Comparison of ENCODE assay signal across 9 mouse cellular contexts in the genomic region with DNA sequence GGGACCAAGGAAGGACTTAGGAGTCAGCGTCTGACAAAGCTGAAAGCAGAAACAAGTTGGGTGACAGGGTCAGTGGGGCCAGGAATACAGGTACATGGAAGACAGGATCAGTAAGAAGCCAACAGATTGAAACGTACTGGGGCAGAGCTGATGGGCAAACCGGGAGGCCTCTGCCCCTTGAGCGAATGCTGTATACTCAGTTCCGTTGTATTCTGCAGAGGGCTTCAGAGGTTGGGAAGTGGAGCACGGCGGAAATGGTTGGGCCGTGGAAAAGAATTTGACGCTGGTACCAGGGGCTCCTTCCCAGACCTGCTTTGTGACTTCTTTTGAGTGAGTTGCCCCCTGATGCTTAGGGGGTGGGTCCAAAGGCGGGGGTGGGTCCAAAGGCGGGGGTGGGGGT. TPM values are rescaled to one million over a fixed set of nuclear protein-coding genes. Genes with fewer than 3 reads are reported as not detected.
DNase-seq lines count a peak whose midpoint lies in the region; ATAC-seq and TF ChIP-seq lines count a peak whose summit lies in the region.
"Had no signal": no experiment of that assay in that cellular context is flagged by ENCODE, and none has a peak within 500 bp of the region (broad histone marks: within the 10 kb centered on the region; RNA-seq: fewer than 3 reads in every experiment).

No protein-coding gene starts in this region.

- no peaks in the 10 kb centered on the region for H3K9me3 ChIP-seq in kidney, postnatal 0 days (replicated peaks; ENCODE audit: low read length)
- no peaks in the 10 kb centered on the region; the same call in 1 of the 2 replicates for H3K9me3 ChIP-seq in embryonic facial prominence, embryonic 15.5 days (replicated peaks)
- no peaks in the 10 kb centered on the region for H3K9me3 ChIP-seq in limb, embryonic 10.5 days (replicated peaks)
- peaks cover 6% of the 10 kb centered on the region; the same call in 1 of the 2 replicates for H3K9me3 ChIP-seq in neural tube, embryonic 12.5 days

- no peak; the same call in 1 of the 2 replicates for ATAC-seq in kidney, postnatal 0 days (replicated peaks; ENCODE audit: low FRiP score, low read depth)
- no peak for ATAC-seq in embryonic facial prominence, embryonic 15.5 days (ENCODE audit: insufficient number of reproducible peaks, low FRiP score, low TSS enrichment, low read depth)
- ATAC-seq in neural tube, embryonic 12.5 days (ENCODE audit: low FRiP score, low read depth) = 0 out of 2 replicates have a peak, but pooled peaks have one; percentile 35

- 13% methylated on average over 11 of the region's 11 CpGs for WGBS in kidney, postnatal 0 days
- WGBS in embryonic facial prominence, embryonic 15.5 days = 10% methylated on average over 11 of the region's 11 CpGs
- WGBS in limb, embryonic 10.5 days = 11% methylated on average over 11 of the region's 11 CpGs
- 5% methylated on average over 11 of the region's 11 CpGs for WGBS in neural tube, embryonic 12.5 days

- H3K27ac ChIP-seq in kidney, postnatal 0 days = 0 out of 2 replicates have a peak overlapping the region, but pooled peaks have one; percentile 34
- H3K27ac ChIP-seq in embryonic facial prominence, embryonic 15.5 days (replicated peaks) = no peak overlapping the region
- peak overlapping the region; percentile 82 for H3K27ac ChIP-seq in limb, embryonic 10.5 days
- H3K27ac ChIP-seq in neural tube, embryonic 12.5 days = no peak overlapping the region
- H3K27ac ChIP-seq: left cerebral cortex, adult 2 months had no signal

- peaks cover 6% of the 10 kb centered on the region; the same call in 1 of the 2 replicates for H3K36me3 ChIP-seq in kidney, postnatal 0 days (ENCODE audit: insufficient read depth, low read length)
- H3K36me3 ChIP-seq in embryonic facial prominence, embryonic 15.5 days = peaks cover 40% of the 10 kb centered on the region
- H3K36me3 ChIP-seq in limb, embryonic 10.5 days = peaks cover 42% of the 10 kb centered on the region
- peaks cover 14% of the 10 kb centered on the region for H3K36me3 ChIP-seq in neural tube, embryonic 12.5 days

- no peak for DNase-seq in kidney, postnatal 0 days (ENCODE audit: low spot score)
- no peak for DNase-seq in kidney, adult 11 months
- DNase-seq in limb, embryonic 10.5 days (ENCODE audit: low spot score) = no peak
- DNase-seq in layer of hippocampus, adult 11-12 months (ENCODE audit: low spot score) = no peak
- DNase-seq in embryo, embryonic 11 days = no peak
- DNase-seq in spleen, adult 12 weeks (ENCODE audit: low spot score) = no peak

- H3K4me3 ChIP-seq in kidney, postnatal 0 days (replicated peaks; ENCODE audit: low read depth, low read length) = peak overlapping the region; percentile 32
- H3K4me3 ChIP-seq in embryonic facial prominence, embryonic 15.5 days (replicated peaks) = peak overlapping the region; percentile 48
- peak overlapping the region; percentile 60 for H3K4me3 ChIP-seq in limb, embryonic 10.5 days
- H3K4me3 ChIP-seq in neural tube, embryonic 12.5 days = peak overlapping the region; percentile 39

- H3K27me3 ChIP-seq in kidney, postnatal 0 days (ENCODE audit: insufficient read depth, low read length) = no peaks in the 10 kb centered on the region
- no peaks in the 10 kb centered on the region for H3K27me3 ChIP-seq in embryonic facial prominence, embryonic 15.5 days
- peaks cover 18% of the 10 kb centered on the region; the same call in 1 of the 2 replicates for H3K27me3 ChIP-seq in limb, embryonic 10.5 days (ENCODE audit: low read depth, poor library complexity, severe bottlenecking)
- H3K27me3 ChIP-seq in neural tube, embryonic 12.5 days (replicated peaks) = peaks cover 8% of the 10 kb centered on the region; the same call in 1 of the 2 replicates

- 0 out of 2 replicates have a peak, but pooled peaks cover 3% of the 10 kb centered on the region for H3K4me1 ChIP-seq in kidney, postnatal 0 days (replicated peaks; ENCODE audit: insufficient read depth, low read length)
- H3K4me1 ChIP-seq in embryonic facial prominence, embryonic 15.5 days = peaks cover 12% of the 10 kb centered on the region
- H3K4me1 ChIP-seq in limb, embryonic 10.5 days = peaks cover 17% of the 10 kb centered on the region
- peaks cover 6% of the 10 kb centered on the region; the same call in 1 of the 2 replicates for H3K4me1 ChIP-seq in neural tube, embryonic 12.5 days

- TF ChIP-seq CTCF in kidney, postnatal 0 days (IDR thresholded peaks at IDR 0.05; ENCODE audit: low read depth) = no peak

- peak overlapping the region; percentile 66 for H3K4me2 ChIP-seq in kidney, postnatal 0 days (ENCODE audit: low read length)
- H3K4me2 ChIP-seq in embryonic facial prominence, embryonic 15.5 days (replicated peaks) = peak overlapping the region; percentile 83
- peak overlapping the region; percentile 70 for H3K4me2 ChIP-seq in neural tube, embryonic 12.5 days (replicated peaks)

- H3K9ac ChIP-seq in kidney, postnatal 0 days (ENCODE audit: low read depth, low read length) = no peak overlapping the region
- no peak overlapping the region for H3K9ac ChIP-seq in embryonic facial prominence, embryonic 15.5 days
- H3K9ac ChIP-seq in neural tube, embryonic 12.5 days = no peak overlapping the region

RNA-seq across cellular contexts. Expression of a gene that starts 8.4 kb away (rescaled TPM):
- polyA plus RNA-seq in kidney, postnatal 0 days (2015; fragmentation: Nextera tagmentation; extraction: Ambion mirVana) = 143 and 151 TPM in 2 replicates
- polyA plus RNA-seq in embryonic facial prominence, embryonic 15.5 days (2015; fragmentation: Nextera tagmentation; extraction: Ambion mirVana) = 122 and 124 TPM in 2 replicates
- polyA plus RNA-seq in limb, embryonic 10.5 days (2016; fragmentation: Nextera tagmentation; extraction: Ambion mirVana) = 152 and 186 TPM in 2 replicates
- 123 and 127 TPM in 2 replicates for polyA plus RNA-seq in neural tube, embryonic 12.5 days (2016; fragmentation: Nextera tagmentation; extraction: Ambion mirVana)

RNA-seq across cellular contexts. Expression of a gene that starts 8.6 kb away (rescaled TPM):
- polyA plus RNA-seq in kidney, postnatal 0 days (2015; fragmentation: Nextera tagmentation; extraction: Ambion mirVana) = 20.2 and 21.5 TPM in 2 replicates
- polyA plus RNA-seq in embryonic facial prominence, embryonic 15.5 days (2015; fragmentation: Nextera tagmentation; extraction: Ambion mirVana) = 21.9 and 25.3 TPM in 2 replicates
- 43.9 and 46.4 TPM in 2 replicates for polyA plus RNA-seq in limb, embryonic 10.5 days (2016; fragmentation: Nextera tagmentation; extraction: Ambion mirVana)
- 28.6 and 32.0 TPM in 2 replicates for polyA plus RNA-seq in neural tube, embryonic 12.5 days (2016; fragmentation: Nextera tagmentation; extraction: Ambion mirVana)

RNA-seq across cellular contexts. Expression of a gene that starts 16.6 kb away (rescaled TPM):
- 7.0 and 8.0 TPM in 2 replicates for polyA plus RNA-seq in kidney, postnatal 0 days (2015; fragmentation: Nextera tagmentation; extraction: Ambion mirVana)
- polyA plus RNA-seq in embryonic facial prominence, embryonic 15.5 days (2015; fragmentation: Nextera tagmentation; extraction: Ambion mirVana) = 29.1 and 32.3 TPM in 2 replicates
- 12.7 and 16.1 TPM in 2 replicates for polyA plus RNA-seq in limb, embryonic 10.5 days (2016; fragmentation: Nextera tagmentation; extraction: Ambion mirVana)
- 7.6 and 9.3 TPM in 2 replicates for polyA plus RNA-seq in neural tube, embryonic 12.5 days (2016; fragmentation: Nextera tagmentation; extraction: Ambion mirVana)

RNA-seq across cellular contexts. Expression of a gene that starts 22.8 kb away (rescaled TPM):
- polyA plus RNA-seq in kidney, postnatal 0 days (2015; fragmentation: Nextera tagmentation; extraction: Ambion mirVana) = not detected in 2 replicates
- 128 and 230 TPM in 2 replicates for polyA plus RNA-seq in embryonic facial prominence, embryonic 15.5 days (2015; fragmentation: Nextera tagmentation; extraction: Ambion mirVana)
- polyA plus RNA-seq in limb, embryonic 10.5 days (2016; fragmentation: Nextera tagmentation; extraction: Ambion mirVana) = not detected in 2 replicates
- 9.7 and 10.4 TPM in 2 replicates for polyA plus RNA-seq in neural tube, embryonic 12.5 days (2016; fragmentation: Nextera tagmentation; extraction: Ambion mirVana)

RNA-seq across cellular contexts. Expression of a gene that starts 33.3 kb away (rescaled TPM):
- 54.1 and 60.2 TPM in 2 replicates for polyA plus RNA-seq in kidney, postnatal 0 days (2015; fragmentation: Nextera tagmentation; extraction: Ambion mirVana)
- 85.3 and 89.4 TPM in 2 replicates for polyA plus RNA-seq in embryonic facial prominence, embryonic 15.5 days (2015; fragmentation: Nextera tagmentation; extraction: Ambion mirVana)
- polyA plus RNA-seq in limb, embryonic 10.5 days (2016; fragmentation: Nextera tagmentation; extraction: Ambion mirVana) = 59.8 and 74.5 TPM in 2 replicates
- polyA plus RNA-seq in neural tube, embryonic 12.5 days (2016; fragmentation: Nextera tagmentation; extraction: Ambion mirVana) = 86.4 and 89.1 TPM in 2 replicates

Comparison
In these comparisons a context has a peak if more than half of its experiments do, and no peak if none do; other contexts are left out.
1. H3K27ac ChIP-seq: peak in kidney, postnatal 0 days (single experiment) and limb, embryonic 10.5 days (single experiment); none in embryonic facial prominence, embryonic 15.5 days (single experiment) and neural tube, embryonic 12.5 days (single experiment).
2. Peak in every context shown above with its lines, with median percentiles within 50 percentile points of each other: H3K4me2 ChIP-seq and H3K4me3 ChIP-seq.